Mouse (Mus musculus) G1E (cell line): ENCODE data around the gene Dpy19l1.

Source experiments
- CTCF ChIP-seq: IDR thresholded peaks from 2 replicates; pipeline ENCODE4 v1.5.1; 2012; ENCODE audit warnings: low read depth, low read length, inconsistent platforms, mixed read lengths
- GATA1 ChIP-seq: IDR thresholded peaks from 2 replicates; pipeline ENCODE4 v1.6.1; 2012; ENCODE audit warnings: borderline replicate concordance, low read length, inconsistent platforms, mixed read lengths
- GATA2 ChIP-seq: IDR thresholded peaks from 2 replicates; pipeline ENCODE4 v1.6.1; 2012; ENCODE audit warnings: low read depth, low read length, inconsistent platforms, borderline replicate concordance
- POLR2AphosphoS5 ChIP-seq: IDR thresholded peaks from 2 replicates; pipeline ENCODE4 v1.6.1; 2012; ENCODE audit warnings: low read depth, low read length, inconsistent platforms; ENCODE audit not compliant: insufficient replicate concordance
- TAL1 ChIP-seq: conservative IDR thresholded peaks from 2 replicates; pipeline ENCODE4 v1.6.1; 2012; ENCODE audit warnings: low read depth, low read length, inconsistent platforms, mixed read lengths

DNA sequence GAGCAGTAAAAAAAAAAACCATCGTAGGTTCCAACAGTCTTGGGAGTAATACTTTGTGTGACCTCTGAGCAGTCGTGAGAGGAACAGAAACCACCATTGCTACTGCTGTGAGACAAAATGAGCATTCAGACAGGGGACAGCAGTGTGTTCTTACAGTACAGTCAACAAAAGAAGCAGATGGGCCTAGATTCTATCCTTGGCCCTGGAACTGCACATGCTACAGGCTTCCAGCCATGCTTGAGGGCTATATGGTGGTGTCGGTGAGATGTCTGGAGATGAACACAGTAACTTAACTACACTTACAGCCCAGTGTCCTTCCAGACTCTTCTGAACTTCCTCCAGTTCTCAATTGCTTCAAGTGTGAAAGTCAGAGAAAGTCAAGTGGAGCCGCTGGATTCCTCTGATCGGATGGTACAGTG, 9.2 kb upstream of the Dpy19l1 start:
- no peak for TF ChIP-seq GATA1
- TF ChIP-seq CTCF = no peak
- TF ChIP-seq POLR2AphosphoS5 = no peak
- no peak for TF ChIP-seq GATA2
- no peak for TF ChIP-seq TAL1
